Mouse (Mus musculus): Measurements from ENCODE around the gene Zfp36l1.

GRCm38 (mm10) chr12:80083133-80083821 is 29.5 kb downstream of the Zfp36l1 start:
- no peak for TF ChIP-seq CTCF (IDR thresholded peaks at IDR 0.05; ENCODE audit: extremely low read depth, insufficient read depth, insufficient read length, insufficient replicate concordance)
- TF ChIP-seq POLR2A (IDR thresholded peaks at IDR 0.05; ENCODE audit: low read depth, low read length), result no peak

Data from spleen, adult 2 months (tissue).